Mouse (Mus musculus) midbrain, embryonic 15.5 days (tissue): Measurements from ENCODE around the gene Tubgcp2. TPM values are rescaled to one million over a fixed set of nuclear protein-coding genes. Genes with fewer than 3 reads are reported as not detected.

Source experiments
- ATAC-seq: fragments of 200-750 bp; cut with Nextera tagmentation; replicated peaks from 2 replicates; pipeline ENCODE4 v1.8.0; 2017; ENCODE audit warnings: moderate TSS enrichment
- H3K27ac ChIP-seq: fragments of 300-500 bp; sonication (generic); 2 replicates; pipeline ENCODE4 v1.5.1; 2015; ENCODE audit warnings: mild to moderate bottlenecking, inconsistent platforms
- H3K27me3 ChIP-seq: fragments of 300-500 bp; sonication (generic); replicated peaks from 2 replicates; pipeline ENCODE4 v1.6.1; 2015; ENCODE audit warnings: inconsistent platforms
- H3K36me3 ChIP-seq: fragments of 300-500 bp; sonication (generic); replicated peaks from 2 replicates; pipeline ENCODE4 v1.6.1; 2015; ENCODE audit warnings: inconsistent platforms
- H3K4me1 ChIP-seq: fragments of 300-500 bp; sonication (generic); 2 replicates; pipeline ENCODE4 v1.6.1; 2015; ENCODE audit warnings: inconsistent platforms
- H3K4me2 ChIP-seq: fragments of 300-500 bp; sonication (generic); 2 replicates; pipeline ENCODE4 v1.6.1; 2015; ENCODE audit warnings: inconsistent platforms, mild to moderate bottlenecking, moderate library complexity
- H3K4me3 ChIP-seq: fragments of 300-500 bp; sonication (generic); 2 replicates; pipeline ENCODE4 v1.5.1; 2015; ENCODE audit warnings: mild to moderate bottlenecking, inconsistent platforms
- H3K9ac ChIP-seq: fragments of 300-500 bp; sonication (generic); 2 replicates; pipeline ENCODE4 v1.6.1; 2015; ENCODE audit warnings: mild to moderate bottlenecking, inconsistent platforms
- H3K9me3 ChIP-seq: fragments of 300-500 bp; sonication (generic); 2 replicates; pipeline ENCODE4 v1.6.1; 2016; ENCODE audit warnings: inconsistent platforms
- WGBS: fragments of 180-500 bp; shearing (Covaris S2); methylation state at CpG from one replicate; pipeline ENCODE4 v1.1.7; 2015; ENCODE audit warnings: mixed read lengths; 5-methylcytosine and 5-hydroxymethylcytosine counted together
- polyA plus RNA-seq: library from polyadenylated mRNA; unstranded; fragments of >200 nt; fragmentation: Nextera tagmentation; extraction: Ambion mirVana; gene quantifications from 2 replicates; pipeline ENCODE4 v1.2.1, GENCODE M21; 2015

The Tubgcp2 gene
- polyA plus RNA-seq, 1 experiment from 2014 or later, result 61.3 TPM

- no peak overlapping the region for H3K4me2 ChIP-seq
- H3K9me3 ChIP-seq, result no peaks in the 10 kb centered on the region
- H3K36me3 ChIP-seq, result no peaks in the 10 kb centered on the region
- WGBS, result 71% methylated on average over 6 of the region's 6 CpGs
- no peaks in the 10 kb centered on the region for H3K4me1 ChIP-seq
- no peak overlapping the region for H3K27ac ChIP-seq
- ATAC-seq, result no peak
- H3K4me3 ChIP-seq, result no peak overlapping the region
- no peak overlapping the region for H3K9ac ChIP-seq
- H3K27me3 ChIP-seq, result peaks cover 9% of the 10 kb centered on the region; the same call in 1 of the 2 replicates
Observed at GRCm38 (mm10) chr7:139971436-139971835, 65.0 kb downstream of the Tubgcp2 start.

- Histone ChIP-seq H3K27ac (no peak overlapping the region), H3K27me3 (peaks cover 9% of the 10 kb centered on the region; the same call in 1 of the 2 replicates), H3K4me2 (no peak overlapping the region), H3K4me1 (no peaks in the 10 kb centered on the region), H3K9me3 (no peaks in the 10 kb centered on the region), H3K9ac (no peak overlapping the region), H3K4me3 (no peak overlapping the region), H3K36me3 (no peaks in the 10 kb centered on the region)
- 77% methylated on average over 5 of the region's 5 CpGs for WGBS
- no peak for ATAC-seq
Observed at GRCm38 (mm10) chr7:139970979-139971378, 65.5 kb downstream of the Tubgcp2 start.

- no peak for ATAC-seq
- 87% methylated on average over 10 of the region's 10 CpGs for WGBS
- peaks cover 9% of the 10 kb centered on the region; the same call in 1 of the 2 replicates for H3K27me3 ChIP-seq
Observed at GRCm38 (mm10) chr7:139970216-139970919, 66.1 kb downstream of the Tubgcp2 start.

GRCm38 (mm10) chr7:139969348-139970130 is 66.9 kb downstream of the Tubgcp2 start:
- Histone ChIP-seq H3K36me3 (no peaks in the 10 kb centered on the region), H3K27me3 (peaks cover 9% of the 10 kb centered on the region; the same call in 1 of the 2 replicates), H3K27ac (no peak overlapping the region), H3K4me2 (no peak overlapping the region), H3K9ac (no peak overlapping the region), H3K9me3 (no peaks in the 10 kb centered on the region), H3K4me1 (no peaks in the 10 kb centered on the region), H3K4me3 (no peak overlapping the region)
- no peak for ATAC-seq
- WGBS, result 28% methylated on average over 10 of the region's 10 CpGs

More at GRCm38 (mm10) chr7:139970216-139970919, 66.1 kb downstream of the Tubgcp2 start:
- no peaks in the 10 kb centered on the region for H3K4me1 ChIP-seq
- no peak overlapping the region for H3K4me2 ChIP-seq
- no peak overlapping the region for H3K4me3 ChIP-seq
- H3K9me3 ChIP-seq, result no peaks in the 10 kb centered on the region
- H3K9ac ChIP-seq, result no peak overlapping the region
- no peak overlapping the region for H3K27ac ChIP-seq
- H3K36me3 ChIP-seq, result no peaks in the 10 kb centered on the region

GRCm38 (mm10) chr7:139968428-139968827 is 68.0 kb downstream of the Tubgcp2 start:
- H3K4me3 ChIP-seq, result no peak overlapping the region
- H3K9ac ChIP-seq, result no peak overlapping the region
- no peaks in the 10 kb centered on the region for H3K4me1 ChIP-seq
- peaks cover 9% of the 10 kb centered on the region; the same call in 1 of the 2 replicates for H3K27me3 ChIP-seq
- no peak overlapping the region for H3K27ac ChIP-seq
- H3K4me2 ChIP-seq, result no peak overlapping the region
- no peaks in the 10 kb centered on the region for H3K36me3 ChIP-seq
- WGBS, result 48% methylated on average over 5 of the region's 5 CpGs
- no peak for ATAC-seq
- no peaks in the 10 kb centered on the region for H3K9me3 ChIP-seq

- Histone ChIP-seq H3K36me3 (no peaks in the 10 kb centered on the region), H3K4me1 (no peaks in the 10 kb centered on the region), H3K9me3 (no peaks in the 10 kb centered on the region), H3K27me3 (peaks cover 9% of the 10 kb centered on the region; the same call in 1 of the 2 replicates), H3K4me2 (no peak overlapping the region), H3K9ac (no peak overlapping the region), H3K4me3 (no peak overlapping the region), H3K27ac (no peak overlapping the region)
- WGBS, result 4% methylated on average over 4 of the region's 4 CpGs
- no peak for ATAC-seq
Observed at GRCm38 (mm10) chr7:139967175-139967574, 69.3 kb downstream of the Tubgcp2 start.

- H3K27me3 ChIP-seq, result peaks cover 8% of the 10 kb centered on the region; the same call in 1 of the 2 replicates
- no peak overlapping the region for H3K4me2 ChIP-seq
- H3K27ac ChIP-seq, result no peak overlapping the region
- H3K4me1 ChIP-seq, result no peaks in the 10 kb centered on the region
- H3K36me3 ChIP-seq, result no peaks in the 10 kb centered on the region
- no peaks in the 10 kb centered on the region for H3K9me3 ChIP-seq
- no peak overlapping the region for H3K9ac ChIP-seq
- no peak for ATAC-seq
- H3K4me3 ChIP-seq, result no peak overlapping the region
- WGBS, result 54% methylated on average over 4 of the region's 4 CpGs
Observed at GRCm38 (mm10) chr7:139963814-139964213, 72.7 kb downstream of the Tubgcp2 start.

- no peak for ATAC-seq
- no peaks in the 10 kb centered on the region for H3K36me3 ChIP-seq
- H3K4me2 ChIP-seq, result no peak overlapping the region
- H3K4me1 ChIP-seq, result no peaks in the 10 kb centered on the region
- no peak overlapping the region for H3K4me3 ChIP-seq
- H3K27me3 ChIP-seq, result no peaks in the 10 kb centered on the region
- 91% methylated on average over 10 of the region's 10 CpGs for WGBS
- H3K9ac ChIP-seq, result no peak overlapping the region
- no peak overlapping the region for H3K27ac ChIP-seq
- no peaks in the 10 kb centered on the region for H3K9me3 ChIP-seq
Observed at GRCm38 (mm10) chr7:139961141-139961540, 75.3 kb downstream of the Tubgcp2 start.

- no peak overlapping the region for H3K4me2 ChIP-seq
- H3K9ac ChIP-seq, result no peak overlapping the region
- H3K27ac ChIP-seq, result no peak overlapping the region
- H3K9me3 ChIP-seq, result no peaks in the 10 kb centered on the region
- no peak overlapping the region for H3K4me3 ChIP-seq
- peak; percentile 33; the same call in 1 of the 2 replicates for ATAC-seq
- H3K36me3 ChIP-seq, result no peaks in the 10 kb centered on the region
- WGBS, result 27% methylated on average over 11 of the region's 11 CpGs
- no peaks in the 10 kb centered on the region for H3K4me1 ChIP-seq
- no peaks in the 10 kb centered on the region for H3K27me3 ChIP-seq
Observed at GRCm38 (mm10) chr7:139957958-139958357, 78.5 kb downstream of the Tubgcp2 start.

- no peaks in the 10 kb centered on the region for H3K36me3 ChIP-seq
- H3K9me3 ChIP-seq, result no peaks in the 10 kb centered on the region
- no peak for ATAC-seq
- H3K4me3 ChIP-seq, result no peak overlapping the region
- WGBS, result 59% methylated on average over 11 of the region's 11 CpGs
- no peaks in the 10 kb centered on the region for H3K27me3 ChIP-seq
- H3K4me2 ChIP-seq, result no peak overlapping the region
- no peak overlapping the region for H3K27ac ChIP-seq
- H3K9ac ChIP-seq, result no peak overlapping the region
- H3K4me1 ChIP-seq, result no peaks in the 10 kb centered on the region
Observed at GRCm38 (mm10) chr7:139957437-139957836, 79.0 kb downstream of the Tubgcp2 start.

- no peak overlapping the region for H3K4me2 ChIP-seq
- no peaks in the 10 kb centered on the region for H3K9me3 ChIP-seq
- H3K27me3 ChIP-seq, result no peaks in the 10 kb centered on the region
- ATAC-seq, result no peak
- 83% methylated on average over 3 of the region's 3 CpGs for WGBS
- no peaks in the 10 kb centered on the region for H3K36me3 ChIP-seq
- no peak overlapping the region for H3K9ac ChIP-seq
- H3K4me1 ChIP-seq, result no peaks in the 10 kb centered on the region
- no peak overlapping the region for H3K27ac ChIP-seq
- H3K4me3 ChIP-seq, result no peak overlapping the region
Observed at GRCm38 (mm10) chr7:139956658-139957057, 79.8 kb downstream of the Tubgcp2 start.

- Histone ChIP-seq H3K4me2 (no peak overlapping the region), H3K36me3 (no peaks in the 10 kb centered on the region), H3K27ac (no peak overlapping the region), H3K9me3 (no peaks in the 10 kb centered on the region), H3K27me3 (peaks cover 3% of the 10 kb centered on the region), H3K4me1 (peaks cover 8% of the 10 kb centered on the region), H3K9ac (no peak overlapping the region), H3K4me3 (no peak overlapping the region)
- WGBS, result 72% methylated on average over 4 of the region's 4 CpGs
- no peak for ATAC-seq
Observed at GRCm38 (mm10) chr7:139955505-139955904, 81.0 kb downstream of the Tubgcp2 start.
